Mouse (Mus musculus) liver, embryonic 14.5 days (tissue): ENCODE results near the gene Hivep3. TPM values are rescaled to one million over a fixed set of nuclear protein-coding genes. Genes with fewer than 3 reads are reported as not detected.

ENCODE experiments used
- ATAC-seq: fragments of 200-750 bp; cut with Nextera tagmentation; 2 replicates; pipeline ENCODE4 v1.8.0; 2017; ENCODE audit warnings: moderate number of reproducible peaks, mild to moderate bottlenecking, moderate library complexity; ENCODE audit not compliant: insufficient read depth
- DNase-seq, 3 experiments: peaks; one replicate each; pipeline ENCODE4 v3.0.0-alpha.2; 2012 to 2013; ENCODE audit warnings: low read depth in 3 of 3, low spot score in 3 of 3
- H3K27ac ChIP-seq: fragments of 300-500 bp; sonication (generic); 2 replicates; pipeline ENCODE4 v1.5.1; 2014; ENCODE audit warnings: moderate library complexity, mild to moderate bottlenecking, control low read depth, inconsistent platforms
- H3K27me3 ChIP-seq: fragments of 300-500 bp; sonication (generic); 2 replicates; pipeline ENCODE4 v1.6.1; 2014; ENCODE audit warnings: mild to moderate bottlenecking, low read length, moderate library complexity; ENCODE audit not compliant: control insufficient read depth, insufficient read depth
- H3K36me3 ChIP-seq: fragments of 300-500 bp; sonication (generic); replicated peaks from 2 replicates; pipeline ENCODE4 v1.6.1; 2014; ENCODE audit warnings: low read depth; ENCODE audit not compliant: control insufficient read depth, insufficient read depth
- H3K4me1 ChIP-seq, 2 experiments: fragments of 200-500 bp in 1 of 2; fragments of 300-500 bp in 1 of 2; sonication (generic) in 1 of 2; replicated peaks; 2 replicates each; pipeline ENCODE4 v1.6.1; 2012 to 2014; ENCODE audit warnings: antibody characterized with exemption in 1 of 2, inconsistent platforms in 1 of 2, low read length in 1 of 2; ENCODE audit not compliant: control insufficient read depth in 2 of 2, insufficient read depth in 2 of 2
- H3K4me2 ChIP-seq: fragments of 300-500 bp; sonication (generic); 2 replicates; pipeline ENCODE4 v1.6.1; 2014; ENCODE audit warnings: low read depth, mild to moderate bottlenecking, control low read depth, moderate library complexity
- H3K4me3 ChIP-seq, 2 experiments: fragments of 200-500 bp in 1 of 2; fragments of 300-500 bp in 1 of 2; sonication (generic) in 1 of 2; 2 replicates each; pipeline ENCODE4 v1.5.1; 2012 to 2014; ENCODE audit warnings: low read depth in 2 of 2, low read length in 2 of 2, mild to moderate bottlenecking in 2 of 2, control low read depth in 1 of 2, inconsistent platforms in 1 of 2, moderate library complexity in 1 of 2; ENCODE audit not compliant: insufficient read depth in 1 of 2
- H3K9ac ChIP-seq: fragments of 300-500 bp; sonication (generic); replicated peaks from 2 replicates; pipeline ENCODE4 v1.6.1; 2014; ENCODE audit warnings: mild to moderate bottlenecking, control low read depth, moderate library complexity
- H3K9me3 ChIP-seq: fragments of 300-500 bp; sonication (generic); 2 replicates; pipeline ENCODE4 v1.6.1; 2016; ENCODE audit warnings: low read length, mixed read lengths; ENCODE audit not compliant: control insufficient read depth
- CTCF ChIP-seq: IDR thresholded peaks from 2 replicates; pipeline ENCODE4 v1.5.1; 2016; ENCODE audit warnings: antibody characterized with exemption, low read depth, control low read depth
- EP300 ChIP-seq: IDR thresholded peaks from 2 replicates; pipeline ENCODE4 v1.6.1; 2016; ENCODE audit warnings: antibody characterized with exemption, low read depth
- WGBS: fragments of 180-500 bp; shearing (Covaris S2); extraction: QIAGEN DNeasy Blood & Tissue Kit; methylation state at CpG from one replicate; pipeline ENCODE4 v1.1.7; 2014; ENCODE audit not compliant: insufficient replicate concordance; 5-methylcytosine and 5-hydroxymethylcytosine counted together
- polyA plus RNA-seq, 2 experiments: library from polyadenylated mRNA; depleted of rRNA in 1 of 2; stranded (reverse) in 1 of 2; unstranded in 1 of 2; fragments of >200 nt; fragmentation: Nextera tagmentation in 1 of 2; extraction: Ambion mirVana in 1 of 2; gene quantifications; 2 replicates each; pipeline versions ENCODE4 v1.2.1 to v1.2.3; 2012 to 2014

Hivep3 gene
- polyA plus RNA-seq, 2 experiments, result 1.9 to 2.7 TPM

DNA sequence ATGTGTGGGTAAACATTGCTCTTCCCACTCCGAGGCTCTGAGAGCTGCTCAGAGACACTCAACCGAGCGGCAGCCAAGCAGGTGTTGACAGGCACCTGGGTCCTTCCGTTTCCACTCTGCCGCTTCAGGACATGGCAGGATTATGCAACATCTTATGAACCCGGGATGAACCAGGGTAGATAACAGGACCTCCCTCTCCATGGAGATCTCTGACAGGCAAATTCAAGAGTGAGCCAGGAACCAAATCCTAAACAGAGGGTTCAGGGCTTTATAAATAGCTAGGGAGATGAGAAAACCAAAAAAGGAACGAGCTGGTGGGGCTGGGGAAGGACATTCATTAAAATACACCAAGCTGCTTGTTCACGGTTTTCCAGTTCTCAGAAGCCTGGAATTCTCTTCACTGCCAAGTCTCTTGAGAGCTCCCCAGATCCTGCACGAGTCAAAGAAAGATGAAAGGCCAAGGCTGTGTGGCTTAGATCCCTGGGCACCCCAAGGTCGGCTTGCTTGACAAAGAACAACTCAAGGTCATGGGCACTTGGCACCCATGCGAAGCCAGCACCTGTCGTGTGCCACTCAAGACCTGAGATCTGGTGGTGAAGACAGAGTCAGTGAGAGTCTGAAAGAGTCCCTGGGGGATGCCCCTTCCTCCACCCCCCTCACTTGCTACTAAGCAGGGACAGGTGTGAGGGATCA is 215.5 kb downstream of the Hivep3 start:
- TF ChIP-seq CTCF (no peak), EP300 (no peak)
- no peaks in the 10 kb centered on the region for H3K36me3 ChIP-seq
- no peak overlapping the region for H3K9ac ChIP-seq
- no peak overlapping the region for H3K4me3 ChIP-seq
- no peak for ATAC-seq
- no peak for DNase-seq
- H3K27me3 ChIP-seq, result no peaks in the 10 kb centered on the region
- no peak overlapping the region for H3K27ac ChIP-seq
- no peak overlapping the region for H3K4me2 ChIP-seq
- no peaks in the 10 kb centered on the region for H3K9me3 ChIP-seq
- WGBS, result 63% methylated on average over 12 of the region's 12 CpGs
- H3K4me1 ChIP-seq, result no peaks in the 10 kb centered on the region

DNA sequence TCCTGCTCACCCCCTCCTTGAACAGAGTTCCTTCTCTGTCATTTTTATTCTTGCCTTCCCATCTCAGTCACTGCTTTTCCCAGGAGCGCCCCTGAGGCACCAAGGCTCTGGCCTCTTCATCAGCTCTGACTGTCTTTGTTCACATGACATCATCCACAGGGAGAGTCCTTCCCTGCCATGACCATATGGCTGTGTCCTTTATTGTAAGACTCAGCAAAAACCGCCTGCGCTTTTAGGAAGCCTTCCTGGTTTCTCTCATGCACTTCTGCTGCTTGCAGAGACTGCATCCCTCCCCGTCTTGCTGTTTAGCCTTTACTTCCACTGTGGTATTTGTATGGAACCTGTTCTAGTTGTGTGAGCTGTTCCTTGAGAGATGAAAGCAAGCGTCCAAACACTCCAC is 216.6 kb downstream of the Hivep3 start:
- 58% methylated on average over 5 of the region's 5 CpGs for WGBS
- Histone ChIP-seq H3K9me3 (no peaks in the 10 kb centered on the region), H3K4me2 (no peak overlapping the region), H3K4me1 (no peaks in the 10 kb centered on the region), H3K27me3 (no peaks in the 10 kb centered on the region), H3K9ac (no peak overlapping the region), H3K27ac (no peak overlapping the region), H3K4me3 (no peak overlapping the region), H3K36me3 (no peaks in the 10 kb centered on the region)
- DNase-seq (no peak), ATAC-seq (no peak)
- TF ChIP-seq EP300, result no peak
- no peak for TF ChIP-seq CTCF

GRCm38 (mm10) chr4:119951081-119951480 is 217.5 kb downstream of the Hivep3 start:
- H3K9me3 ChIP-seq, result no peaks in the 10 kb centered on the region
- H3K36me3 ChIP-seq, result no peaks in the 10 kb centered on the region
- 56% methylated on average over 1 of the region's 1 CpGs for WGBS
- no peak overlapping the region for H3K27ac ChIP-seq
- no peak for DNase-seq
- ATAC-seq, result no peak
- H3K9ac ChIP-seq, result no peak overlapping the region
- no peaks in the 10 kb centered on the region for H3K27me3 ChIP-seq
- H3K4me2 ChIP-seq, result no peak overlapping the region
- no peak overlapping the region for H3K4me3 ChIP-seq
- TF ChIP-seq EP300 (no peak), CTCF (no peak)
- no peaks in the 10 kb centered on the region for H3K4me1 ChIP-seq

DNA sequence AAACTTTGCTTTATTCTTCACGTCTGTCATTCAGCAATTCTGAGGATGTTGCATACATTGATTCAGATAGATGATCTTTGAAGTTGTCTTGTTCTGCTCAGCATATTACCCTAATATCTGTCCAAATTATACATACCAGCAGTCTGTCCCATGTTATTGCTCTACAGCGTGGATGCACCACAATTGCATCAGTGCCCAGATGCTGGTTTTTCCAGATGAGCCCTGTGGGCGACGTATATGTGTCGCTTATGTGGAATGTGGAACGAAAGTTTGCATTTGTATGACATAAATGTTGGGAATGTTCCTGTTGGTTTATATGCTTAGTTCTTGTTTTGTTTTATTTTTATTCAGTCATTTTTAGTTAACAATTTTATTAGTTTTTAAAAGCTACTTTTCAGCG is 221.4 kb downstream of the Hivep3 start:
- H3K9me3 ChIP-seq, result no peaks in the 10 kb centered on the region
- no peak overlapping the region for H3K27ac ChIP-seq
- 73% methylated on average over 7 of the region's 7 CpGs for WGBS
- H3K4me1 ChIP-seq, result peaks cover 0 to 4% of the 10 kb centered on the region in 2 experiments; a peak in 1 of 4 replicates
- TF ChIP-seq CTCF, result no peak
- TF ChIP-seq EP300, result no peak
- H3K4me2 ChIP-seq, result no peak overlapping the region
- DNase-seq (no peak), ATAC-seq (no peak)
- H3K36me3 ChIP-seq, result no peaks in the 10 kb centered on the region
- H3K4me3 ChIP-seq, result no peak overlapping the region
- H3K9ac ChIP-seq, result no peak overlapping the region
- H3K27me3 ChIP-seq, result no peaks in the 10 kb centered on the region

GRCm38 (mm10) chr4:119957970-119958369 is 224.4 kb downstream of the Hivep3 start:
- DNase-seq, result no peak

More at GRCm38 (mm10) chr4:119957970-119958369, 224.4 kb downstream of the Hivep3 start:
- no peaks in the 10 kb centered on the region for H3K9me3 ChIP-seq
- H3K27me3 ChIP-seq, result no peaks in the 10 kb centered on the region
- H3K36me3 ChIP-seq, result no peaks in the 10 kb centered on the region
- H3K27ac ChIP-seq, result no peak overlapping the region
- no peak overlapping the region for H3K9ac ChIP-seq
- no peak for TF ChIP-seq CTCF
- no peak for TF ChIP-seq EP300
- H3K4me3 ChIP-seq, result no peak overlapping the region
- H3K4me2 ChIP-seq, result no peak overlapping the region
- H3K4me1 ChIP-seq, result peaks cover 0 to 4% of the 10 kb centered on the region in 2 experiments; a peak in 1 of 4 replicates
- ATAC-seq, result no peak
- 69% methylated on average over 2 of the region's 2 CpGs for WGBS
